Mouse (Mus musculus) intestine, embryonic 16.5 days (tissue): ENCODE results near the gene Prdm5. TPM values are rescaled to one million over a fixed set of nuclear protein-coding genes. Genes with fewer than 3 reads are reported as not detected.

Source experiments
- ATAC-seq: fragments of 200-750 bp; cut with Nextera tagmentation; 2 replicates; pipeline ENCODE4 v1.8.0; 2017; ENCODE audit warnings: moderate TSS enrichment, moderate library complexity
- H3K27ac ChIP-seq: fragments of 300-500 bp; sonication (generic); 2 replicates; pipeline ENCODE4 v1.5.1; 2014; ENCODE audit warnings: mild to moderate bottlenecking, low read length
- H3K27me3 ChIP-seq: fragments of 300-500 bp; sonication (generic); replicated peaks from 2 replicates; pipeline ENCODE4 v1.6.1; 2014; ENCODE audit warnings: low read length, control low read depth, mixed read lengths; ENCODE audit not compliant: control insufficient read depth, insufficient read depth
- H3K36me3 ChIP-seq: fragments of 300-500 bp; sonication (generic); 2 replicates; pipeline ENCODE4 v1.6.1; 2014; ENCODE audit warnings: low read length, control low read depth; ENCODE audit not compliant: control insufficient read depth, insufficient read depth
- H3K4me1 ChIP-seq: fragments of 300-500 bp; sonication (generic); 2 replicates; pipeline ENCODE4 v1.6.1; 2014; ENCODE audit warnings: low read length, control low read depth, mixed read lengths; ENCODE audit not compliant: control insufficient read depth, insufficient read depth
- H3K4me2 ChIP-seq: fragments of 300-500 bp; sonication (generic); 2 replicates; pipeline ENCODE4 v1.6.1; 2014; ENCODE audit warnings: low read depth, low read length, control low read depth
- H3K4me3 ChIP-seq: fragments of 300-500 bp; sonication (generic); 2 replicates; pipeline ENCODE4 v1.5.1; 2014; ENCODE audit warnings: mild to moderate bottlenecking, low read length
- H3K9ac ChIP-seq: fragments of 300-500 bp; sonication (generic); 2 replicates; pipeline ENCODE4 v1.6.1; 2014; ENCODE audit warnings: low read depth, low read length
- H3K9me3 ChIP-seq: fragments of 300-500 bp; sonication (generic); 2 replicates; pipeline ENCODE4 v1.6.1; 2016; ENCODE audit warnings: low read length, control low read depth; ENCODE audit not compliant: control insufficient read depth
- WGBS: fragments of 180-500 bp; shearing (Covaris S2); extraction: QIAGEN DNeasy Blood & Tissue Kit; methylation state at CpG from one replicate; pipeline ENCODE4 v1.1.7; 2014; 5-methylcytosine and 5-hydroxymethylcytosine counted together
- polyA plus RNA-seq: library from polyadenylated mRNA; unstranded; fragments of >200 nt; fragmentation: Nextera tagmentation; extraction: Ambion mirVana; gene quantifications from 2 replicates; pipeline ENCODE4 v1.2.1, GENCODE M21; 2015

The Prdm5 gene
- polyA plus RNA-seq, 1 experiment from 2014 or later, result 9.2 TPM

DNA sequence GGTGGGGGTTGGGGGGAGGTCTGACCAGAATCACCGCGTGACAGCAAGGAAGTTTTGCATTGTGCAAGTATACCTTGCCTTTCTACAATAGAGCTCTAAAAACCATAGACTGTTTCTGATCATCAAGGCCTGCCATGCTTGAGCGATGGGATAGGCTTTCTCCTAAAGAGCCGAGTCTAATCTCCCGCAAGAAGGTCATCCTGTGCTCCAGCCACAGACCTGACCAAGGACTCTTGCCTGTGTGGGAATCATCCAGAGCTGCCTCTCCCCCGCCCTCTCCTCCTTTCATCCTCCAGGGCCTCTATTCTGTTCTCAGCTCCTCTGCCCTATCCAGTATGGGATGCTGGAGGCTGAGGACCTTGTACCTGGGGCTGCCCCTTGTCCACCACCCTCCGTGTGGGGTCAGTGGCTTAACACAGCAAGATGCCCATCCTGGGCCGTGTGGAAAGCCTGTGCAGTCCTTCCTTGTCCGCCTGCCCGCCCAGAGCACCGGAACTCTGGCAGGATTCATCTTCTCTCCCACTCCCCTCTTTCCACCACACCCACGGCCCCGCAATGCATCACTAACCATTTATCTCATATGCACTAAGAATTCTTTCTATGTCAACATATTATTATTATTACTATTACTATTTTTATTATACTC is 12.9 kb upstream of the Prdm5 start:
- no peaks in the 10 kb centered on the region for H3K9me3 ChIP-seq
- no peak overlapping the region for H3K27ac ChIP-seq
- H3K4me3 ChIP-seq, result no peak overlapping the region
- H3K27me3 ChIP-seq, result no peaks in the 10 kb centered on the region
- no peak overlapping the region for H3K4me2 ChIP-seq
- H3K36me3 ChIP-seq, result no peaks in the 10 kb centered on the region
- no peak overlapping the region for H3K9ac ChIP-seq
- peaks cover 5% of the 10 kb centered on the region; the same call in 1 of the 2 replicates for H3K4me1 ChIP-seq
- 86% methylated on average over 13 of the region's 13 CpGs for WGBS
- ATAC-seq, result no peak

- no peak for ATAC-seq
- WGBS, result 84% methylated on average over 5 of the region's 5 CpGs
- no peak overlapping the region for H3K27ac ChIP-seq
- no peak overlapping the region for H3K9ac ChIP-seq
- no peak overlapping the region for H3K4me2 ChIP-seq
- H3K4me3 ChIP-seq, result no peak overlapping the region
- H3K4me1 ChIP-seq, result peaks cover 5% of the 10 kb centered on the region; the same call in 1 of the 2 replicates
- H3K9me3 ChIP-seq, result no peaks in the 10 kb centered on the region
- no peaks in the 10 kb centered on the region for H3K36me3 ChIP-seq
- H3K27me3 ChIP-seq, result no peaks in the 10 kb centered on the region
Measured at GRCm38 (mm10) chr6:65767911-65768310, 10.9 kb upstream of the Prdm5 start.

DNA sequence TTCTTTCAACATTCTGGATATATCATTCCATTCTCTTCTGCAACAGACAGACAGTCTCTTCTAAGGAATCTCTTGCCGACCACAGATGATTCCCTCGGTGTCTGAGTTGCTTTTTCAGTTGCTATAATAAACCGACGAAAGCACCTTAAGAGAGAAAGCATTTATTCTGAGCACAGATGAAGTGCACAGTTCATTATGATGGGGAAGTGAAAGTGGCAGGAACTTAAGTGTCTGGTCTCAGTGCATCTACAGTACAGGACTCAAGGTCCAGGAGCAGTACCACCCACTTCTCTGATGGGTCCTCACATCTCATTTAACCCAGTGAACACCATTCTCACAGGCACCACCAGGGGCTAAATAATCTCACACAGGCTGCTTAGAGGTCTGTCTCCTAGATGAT is 5.2 kb upstream of the Prdm5 start:
- Histone ChIP-seq H3K4me3 (no peak overlapping the region), H3K9ac (no peak overlapping the region), H3K36me3 (no peaks in the 10 kb centered on the region), H3K27ac (no peak overlapping the region), H3K9me3 (no peaks in the 10 kb centered on the region), H3K4me1 (peaks cover 6% of the 10 kb centered on the region; the same call in 1 of the 2 replicates), H3K4me2 (no peak overlapping the region), H3K27me3 (no peaks in the 10 kb centered on the region)
- 85% methylated on average over 4 of the region's 4 CpGs for WGBS
- no peak for ATAC-seq

- H3K9me3 ChIP-seq, result no peaks in the 10 kb centered on the region
- 68% methylated on average over 4 of the region's 4 CpGs for WGBS
- H3K27me3 ChIP-seq, result no peaks in the 10 kb centered on the region
- H3K36me3 ChIP-seq, result no peaks in the 10 kb centered on the region
- H3K9ac ChIP-seq, result 0 out of 2 replicates have a peak overlapping the region, but pooled peaks have one; percentile 82
- ATAC-seq, result no peak
- peak overlapping the region; percentile 78 for H3K4me3 ChIP-seq
- peak overlapping the region; percentile 88 for H3K4me2 ChIP-seq
- no peak overlapping the region for H3K27ac ChIP-seq
- H3K4me1 ChIP-seq, result peaks cover 10% of the 10 kb centered on the region
Measured at GRCm38 (mm10) chr6:65779689-65780233, 973 bp downstream of the Prdm5 start.

GRCm38 (mm10) chr6:65781441-65781840 is 2.7 kb downstream of the Prdm5 start:
- Histone ChIP-seq H3K27ac (no peak overlapping the region), H3K4me1 (peaks cover 10% of the 10 kb centered on the region), H3K36me3 (no peaks in the 10 kb centered on the region), H3K4me3 (no peak overlapping the region), H3K4me2 (no peak overlapping the region), H3K9ac (no peak overlapping the region), H3K9me3 (no peaks in the 10 kb centered on the region), H3K27me3 (no peaks in the 10 kb centered on the region)
- ATAC-seq, result no peak
- 72% methylated on average over 7 of the region's 7 CpGs for WGBS

DNA sequence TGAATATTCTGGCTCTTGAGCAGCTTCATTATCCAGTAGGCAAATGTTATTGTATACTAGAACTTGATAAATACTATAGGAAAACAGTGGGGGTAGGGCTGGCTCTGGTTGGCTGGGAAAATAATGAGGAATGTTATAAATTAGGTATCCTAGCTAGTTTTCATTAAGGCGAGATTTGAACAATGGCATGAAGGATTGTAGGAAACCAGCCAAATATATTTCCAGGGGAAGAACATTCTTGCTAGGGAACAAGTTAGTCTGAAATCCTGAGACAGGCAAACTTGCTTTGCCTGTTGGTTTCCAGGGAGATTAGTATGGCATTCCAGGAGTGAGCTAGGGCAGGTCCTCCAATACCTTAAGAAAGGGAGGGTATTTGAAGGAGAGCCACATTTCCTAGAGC is 4.9 kb downstream of the Prdm5 start:
- no peaks in the 10 kb centered on the region for H3K36me3 ChIP-seq

DNA sequence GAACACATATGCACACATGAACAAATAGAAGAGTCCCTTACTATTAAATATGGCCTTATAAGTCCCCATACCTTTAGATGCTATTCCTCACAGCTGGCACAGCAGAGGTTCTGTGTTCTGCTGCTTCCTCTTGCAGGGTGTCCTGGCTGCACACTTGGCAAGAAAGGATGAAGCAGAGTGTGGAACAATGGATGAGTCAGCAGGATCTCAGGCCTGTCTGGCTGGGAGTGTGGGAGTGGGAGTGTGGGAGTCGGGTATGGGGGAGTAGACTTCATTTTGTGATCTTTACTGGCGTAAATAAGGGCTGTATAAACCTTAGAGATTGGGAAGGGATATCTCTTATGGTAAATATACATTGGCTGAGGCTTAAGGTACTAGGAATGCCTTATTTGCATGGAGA is 14.1 kb downstream of the Prdm5 start:
- no peak for ATAC-seq
- Histone ChIP-seq H3K27ac (no peak overlapping the region), H3K4me2 (no peak overlapping the region), H3K27me3 (no peaks in the 10 kb centered on the region), H3K4me1 (no peaks in the 10 kb centered on the region), H3K9me3 (no peaks in the 10 kb centered on the region), H3K9ac (no peak overlapping the region), H3K4me3 (no peak overlapping the region), H3K36me3 (no peaks in the 10 kb centered on the region)
- WGBS, result 71% methylated on average over 2 of the region's 2 CpGs

More for the DNA sequence above, 4.9 kb downstream of the Prdm5 start:
- no peak for ATAC-seq
- Histone ChIP-seq H3K4me3 (no peak overlapping the region), H3K27ac (no peak overlapping the region), H3K9ac (no peak overlapping the region), H3K4me2 (no peak overlapping the region), H3K9me3 (no peaks in the 10 kb centered on the region), H3K27me3 (no peaks in the 10 kb centered on the region), H3K4me1 (peaks cover 3% of the 10 kb centered on the region)
- 84% methylated on average over 1 of the region's 1 CpGs for WGBS

- 87% methylated on average over 3 of the region's 3 CpGs for WGBS
- H3K9me3 ChIP-seq, result no peaks in the 10 kb centered on the region
- H3K27me3 ChIP-seq, result no peaks in the 10 kb centered on the region
- no peak for ATAC-seq
- no peaks in the 10 kb centered on the region for H3K4me1 ChIP-seq
- H3K4me2 ChIP-seq, result no peak overlapping the region
- no peak overlapping the region for H3K4me3 ChIP-seq
- H3K9ac ChIP-seq, result no peak overlapping the region
- no peaks in the 10 kb centered on the region for H3K36me3 ChIP-seq
- no peak overlapping the region for H3K27ac ChIP-seq
Measured at GRCm38 (mm10) chr6:65796552-65796951, 17.8 kb downstream of the Prdm5 start.

- no peak overlapping the region for H3K4me3 ChIP-seq
- H3K4me1 ChIP-seq, result no peaks in the 10 kb centered on the region
- no peaks in the 10 kb centered on the region for H3K9me3 ChIP-seq
- no peak overlapping the region for H3K9ac ChIP-seq
- no peak overlapping the region for H3K4me2 ChIP-seq
- ATAC-seq, result no peak
- WGBS, result 73% methylated on average over 2 of the region's 2 CpGs
- H3K36me3 ChIP-seq, result no peaks in the 10 kb centered on the region
- H3K27ac ChIP-seq, result no peak overlapping the region
- no peaks in the 10 kb centered on the region for H3K27me3 ChIP-seq
Measured at GRCm38 (mm10) chr6:65797276-65797675, 18.5 kb downstream of the Prdm5 start.

DNA sequence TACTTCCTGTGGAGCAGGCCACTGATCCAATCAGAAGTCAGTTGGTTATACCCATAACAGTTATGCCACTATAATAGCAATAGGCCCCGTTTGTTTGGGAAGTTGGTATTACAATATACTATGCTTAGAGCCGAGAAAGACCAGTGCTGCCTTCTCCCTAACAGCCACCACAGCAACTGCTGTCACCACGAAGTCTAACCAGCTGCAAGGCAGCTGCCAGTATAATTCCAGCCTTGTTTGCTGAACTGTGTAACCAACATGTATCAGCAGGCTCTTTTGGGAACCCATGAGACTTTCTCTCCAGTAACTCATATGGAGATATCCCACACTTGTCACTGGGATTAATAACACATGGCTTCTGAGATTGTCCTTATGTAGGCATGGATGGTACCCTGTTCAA is 19.6 kb downstream of the Prdm5 start:
- Histone ChIP-seq H3K27ac (no peak overlapping the region), H3K4me3 (no peak overlapping the region), H3K9ac (no peak overlapping the region), H3K9me3 (no peaks in the 10 kb centered on the region), H3K27me3 (no peaks in the 10 kb centered on the region), H3K4me1 (no peaks in the 10 kb centered on the region), H3K36me3 (no peaks in the 10 kb centered on the region), H3K4me2 (no peak overlapping the region)
- WGBS, result 84% methylated on average over 3 of the region's 3 CpGs
- ATAC-seq, result no peak
